Mouse (Mus musculus): ENCODE data around the gene Nxph1. TPM values are rescaled to one million over a fixed set of nuclear protein-coding genes. Genes with fewer than 3 reads are reported as not detected.

Nxph1 gene
- polyA plus RNA-seq (2014; fragmentation: Illumina TruSeq; extraction: RNeasy Lipid Tissue Mini Kit (QIAGEN cat#74804)), result 0.34 TPM

DNA sequence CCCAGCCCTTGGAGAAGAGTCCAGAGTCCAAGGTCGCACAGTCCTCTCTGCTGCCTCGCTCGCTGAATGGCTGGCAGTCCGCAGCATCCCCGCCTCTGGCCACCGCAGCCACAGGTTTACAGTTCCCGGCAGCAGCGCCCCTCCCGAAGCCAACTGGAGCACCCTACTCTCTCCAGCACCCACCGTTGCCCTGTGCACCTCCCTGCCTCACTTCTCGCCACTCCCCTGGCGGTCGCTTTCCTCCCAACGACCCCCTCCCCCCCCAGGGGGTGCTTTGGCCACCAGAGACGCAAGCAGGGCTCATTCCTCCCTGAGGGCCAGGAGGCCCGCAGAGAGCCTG is at the start of gene Nxph1:
TSS of gene Nxph1 (plus strand) at position 301 of the 340 bp plus-strand sequence.

Other genes starting within 250 kb of the Nxph1 start
- gene Ica1, start 169.9 kb upstream of the Nxph1 start, polyA plus RNA-seq (2014; fragmentation: Illumina TruSeq; extraction: RNeasy Lipid Tissue Mini Kit (QIAGEN cat#74804)), result 17.8 TPM